1 mouse cellular context compared by ENCODE assay signal in the genomic region with DNA sequence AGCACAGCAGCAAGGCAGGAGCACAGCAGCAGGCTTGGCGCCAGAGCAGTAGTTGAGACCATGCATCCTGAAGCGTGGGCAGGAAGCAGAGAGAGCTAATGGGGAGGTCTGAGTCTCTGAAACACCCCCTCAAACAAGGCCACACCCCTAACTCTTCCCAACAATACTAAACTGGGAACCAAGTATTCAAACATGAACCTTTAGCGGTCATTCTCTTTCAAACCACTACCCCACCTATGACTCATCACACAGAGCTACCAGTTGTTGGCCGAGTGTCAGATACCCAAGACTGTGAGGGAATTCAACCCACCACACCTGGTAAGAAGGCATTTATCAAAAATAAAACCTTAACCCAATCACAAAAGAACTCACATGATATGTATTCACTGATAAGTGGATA.
TF ChIP-seq lines count a peak whose summit lies in the region.

No protein-coding gene starts in this region.

TF ChIP-seq in CH12.LX, 34 proteins besides CTCF, POLR2A, EP300 and RAD21 (continued from another document):
- TF ChIP-seq GABPA (IDR thresholded peaks at IDR 0.05; ENCODE audit: insufficient replicate concordance, low read depth, low read length) (no peak), TBP (conservative IDR thresholded peaks at IDR 0.05; ENCODE audit: low read depth, low read length) (no peak), MAFK (IDR thresholded peaks at IDR 0.05; ENCODE audit: insufficient replicate concordance, low read length) (peak; percentile 43; the same call in 1 of the 2 replicates), CHD2 (IDR thresholded peaks at IDR 0.05; ENCODE audit: low read length) (no peak), JUN (IDR thresholded peaks at IDR 0.05; ENCODE audit: insufficient read depth, low read depth, low read length) (peak; percentile 19; the same call in 1 of the 2 replicates), TCF12 (IDR thresholded peaks at IDR 0.05; ENCODE audit: low read depth, low read length) (no peak), USF1 (IDR thresholded peaks at IDR 0.05; ENCODE audit: low read depth, low read length) (no peak), SMC3 (IDR thresholded peaks at IDR 0.05; ENCODE audit: low read depth, low read length) (no peak), NELFE (IDR thresholded peaks at IDR 0.05; ENCODE audit: low read depth, low read length) (no peak), BHLHE40 (IDR thresholded peaks at IDR 0.05; ENCODE audit: low read depth, low read length) (0 out of 2 replicates have a peak, but pooled peaks have one; percentile 21), RCOR1 (conservative IDR thresholded peaks at IDR 0.05; ENCODE audit: low read depth, low read length) (no peak), ETS1 (conservative IDR thresholded peaks at IDR 0.05; ENCODE audit: low read depth, low read length) (no peak)
